Mouse (Mus musculus) heart, embryonic 14.5 days (tissue): ENCODE measurements at regions not wholly inside any gene's neighbourhood (a gene's known extent, or its start where the extent isn't known, plus 50 kb on each side); places are given as distances from the start of the nearest gene placed in this dataset.

Source experiments
- ATAC-seq: fragments of 200-750 bp; cut with Nextera tagmentation; 2 replicates; pipeline ENCODE4 v1.8.0; 2017; ENCODE audit warnings: low read depth, moderate TSS enrichment; ENCODE audit not compliant: insufficient number of reproducible peaks, insufficient read depth, low FRiP score
- H3K27ac ChIP-seq, 2 experiments: fragments of 200-500 bp in 1 of 2; fragments of 300-500 bp in 1 of 2; sonication (generic) in 1 of 2; replicated peaks in 1 of 2; 2 replicates each; pipeline ENCODE4 v1.5.1; 2012 to 2014; ENCODE audit warnings: low read depth in 2 of 2, low read length in 2 of 2, control low read depth in 1 of 2, mild to moderate bottlenecking in 1 of 2, mixed read lengths in 1 of 2; ENCODE audit not compliant: control insufficient read depth in 1 of 2, insufficient read depth in 1 of 2
- H3K27me3 ChIP-seq: fragments of 300-500 bp; sonication (generic); 2 replicates; pipeline ENCODE4 v1.6.1; 2014; ENCODE audit warnings: mild to moderate bottlenecking, low read length, control low read depth; ENCODE audit not compliant: control insufficient read depth, insufficient read depth
- H3K36me3 ChIP-seq: fragments of 300-500 bp; sonication (generic); 2 replicates; pipeline ENCODE4 v1.6.1; 2014; ENCODE audit warnings: mild to moderate bottlenecking, control low read depth, low read length, mixed read lengths; ENCODE audit not compliant: control insufficient read depth, insufficient read depth
- H3K4me1 ChIP-seq, 2 experiments: fragments of 200-500 bp in 1 of 2; fragments of 300-500 bp in 1 of 2; sonication (generic) in 1 of 2; 2 replicates each; pipeline ENCODE4 v1.6.1; 2012 to 2014; ENCODE audit warnings: low read length in 2 of 2, control low read depth in 1 of 2, mixed read lengths in 1 of 2; ENCODE audit not compliant: control insufficient read depth in 2 of 2, insufficient read depth in 2 of 2
- H3K4me2 ChIP-seq: fragments of 300-500 bp; sonication (generic); 2 replicates; pipeline ENCODE4 v1.6.1; 2014; ENCODE audit warnings: mild to moderate bottlenecking, low read length
- H3K4me3 ChIP-seq, 2 experiments: fragments of 200-500 bp in 1 of 2; fragments of 300-500 bp in 1 of 2; sonication (generic) in 1 of 2; 2 replicates each; pipeline ENCODE4 v1.5.1; 2012 to 2014; ENCODE audit warnings: low read length in 2 of 2, mild to moderate bottlenecking in 2 of 2, control low read depth in 1 of 2, low read depth in 1 of 2, moderate library complexity in 1 of 2; ENCODE audit not compliant: control insufficient read depth in 1 of 2, insufficient read depth in 1 of 2
- H3K9ac ChIP-seq: fragments of 300-500 bp; sonication (generic); 2 replicates; pipeline ENCODE4 v1.6.1; 2014; ENCODE audit warnings: mild to moderate bottlenecking, low read length
- H3K9me3 ChIP-seq: fragments of 300-500 bp; sonication (generic); 2 replicates; pipeline ENCODE4 v1.6.1; 2016; ENCODE audit warnings: low read length, control low read depth; ENCODE audit not compliant: control insufficient read depth
- WGBS: fragments of 180-500 bp; shearing (Covaris S2); extraction: QIAGEN DNeasy Blood & Tissue Kit; methylation state at CpG from one replicate; pipeline ENCODE4 v1.1.7; 2014; 5-methylcytosine and 5-hydroxymethylcytosine counted together

GRCm38 (mm10) chr10:51869409-51869808 lies 152.9 kb upstream of the Vgll2 start:
- ATAC-seq: no peak
- Histone ChIP-seq H3K9me3 (no peaks in the 10 kb centered on the region), H3K4me1 (no peaks in the 10 kb centered on the region), H3K9ac (no peak overlapping the region), H3K27ac (no peak overlapping the region), H3K4me2 (no peak overlapping the region), H3K27me3 (no peaks in the 10 kb centered on the region), H3K4me3 (no peak overlapping the region), H3K36me3 (no peaks in the 10 kb centered on the region)
- 66% methylated on average over 3 of the region's 3 CpGs for WGBS

- Histone ChIP-seq H3K4me1 (no peaks in the 10 kb centered on the region), H3K9ac (no peak overlapping the region), H3K9me3 (no peaks in the 10 kb centered on the region), H3K4me3 (no peak overlapping the region), H3K4me2 (no peak overlapping the region), H3K27ac (no peak overlapping the region), H3K27me3 (no peaks in the 10 kb centered on the region), H3K36me3 (no peaks in the 10 kb centered on the region)
- 41% methylated on average over 10 of the region's 10 CpGs for WGBS
- ATAC-seq: no peak
Measured at GRCm38 (mm10) chr10:51911066-51911691, 111.1 kb upstream of the Vgll2 start.

DNA sequence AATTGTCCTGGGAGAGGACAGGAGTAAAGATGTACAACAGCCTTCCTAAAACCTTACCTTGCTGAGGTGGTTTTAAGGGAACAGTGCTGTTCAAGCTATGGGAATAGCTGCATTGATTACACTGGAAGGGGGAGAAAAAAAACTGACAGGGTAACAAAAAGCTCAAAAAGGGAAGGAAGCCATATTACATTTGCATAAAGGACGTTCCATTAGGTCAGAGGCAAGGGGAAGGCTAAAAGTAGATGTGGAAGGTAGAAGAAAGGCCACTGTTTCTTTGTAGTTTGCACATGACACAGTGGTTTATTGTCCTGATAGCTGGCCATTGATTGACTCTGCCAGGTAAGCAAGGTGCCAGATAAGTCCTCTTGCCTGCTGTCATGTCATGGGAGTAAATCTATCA lies 110.2 kb upstream of the Vgll2 start:
- H3K4me2 ChIP-seq: no peak overlapping the region
- ATAC-seq: no peak
- no peaks in the 10 kb centered on the region for H3K9me3 ChIP-seq
- no peaks in the 10 kb centered on the region for H3K36me3 ChIP-seq
- H3K27ac ChIP-seq: no peak overlapping the region
- 48% methylated on average over 1 of the region's 1 CpGs for WGBS
- H3K4me1 ChIP-seq: no peaks in the 10 kb centered on the region
- H3K4me3 ChIP-seq: no peak overlapping the region
- no peak overlapping the region for H3K9ac ChIP-seq
- no peaks in the 10 kb centered on the region for H3K27me3 ChIP-seq

- H3K9me3 ChIP-seq: no peaks in the 10 kb centered on the region
- H3K27me3 ChIP-seq: no peaks in the 10 kb centered on the region
- H3K4me1 ChIP-seq: peaks cover 2 to 9% of the 10 kb centered on the region in 2 experiments; a peak in 3 of 4 replicates
- H3K36me3 ChIP-seq: no peaks in the 10 kb centered on the region
- ATAC-seq: no peak
- no peak overlapping the region for H3K9ac ChIP-seq
- H3K4me2 ChIP-seq: no peak overlapping the region
- H3K4me3 ChIP-seq: no peak overlapping the region
- no peak overlapping the region for H3K27ac ChIP-seq
- 82% methylated on average over 2 of the region's 2 CpGs for WGBS
Measured at GRCm38 (mm10) chr10:51926644-51927043, 95.7 kb upstream of the Vgll2 start.

DNA sequence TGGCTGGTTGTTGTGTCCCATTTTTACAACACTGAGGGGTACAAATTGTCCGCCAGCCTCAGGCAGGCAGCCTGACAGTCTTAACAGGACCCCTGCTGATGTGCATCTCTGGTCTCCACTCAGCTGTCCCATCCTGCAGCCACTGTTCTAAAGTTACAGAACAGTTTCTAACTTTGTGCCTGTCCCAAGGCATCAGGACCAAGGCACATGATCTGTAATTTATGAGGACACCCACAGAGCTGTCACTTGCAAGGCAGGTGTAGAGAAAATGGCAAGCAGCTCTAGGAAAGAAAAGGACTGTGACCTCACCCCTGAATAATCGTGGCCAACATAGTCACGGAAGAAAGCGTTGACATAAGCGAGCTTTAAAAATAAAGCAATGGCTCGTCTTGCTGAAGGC lies 93.0 kb upstream of the Vgll2 start:
- ATAC-seq: no peak
- Histone ChIP-seq H3K9ac (no peak overlapping the region), H3K4me3 (no peak overlapping the region), H3K9me3 (no peaks in the 10 kb centered on the region), H3K4me1 (peaks cover 2 to 9% of the 10 kb centered on the region in 2 experiments; a peak in 3 of 4 replicates), H3K36me3 (no peaks in the 10 kb centered on the region), H3K27ac (no peak overlapping the region), H3K27me3 (no peaks in the 10 kb centered on the region), H3K4me2 (no peak overlapping the region)
- WGBS: 55% methylated on average over 6 of the region's 6 CpGs

GRCm38 (mm10) chr10:51930266-51930665 lies 92.0 kb upstream of the Vgll2 start:
- Histone ChIP-seq H3K4me1 (peaks cover 2 to 9% of the 10 kb centered on the region in 2 experiments; a peak in 3 of 4 replicates), H3K4me3 (no peak overlapping the region), H3K36me3 (no peaks in the 10 kb centered on the region), H3K27ac (no peak overlapping the region), H3K27me3 (no peaks in the 10 kb centered on the region), H3K9ac (no peak overlapping the region), H3K4me2 (no peak overlapping the region), H3K9me3 (no peaks in the 10 kb centered on the region)
- 39% methylated on average over 2 of the region's 2 CpGs for WGBS
- ATAC-seq: no peak

GRCm38 (mm10) chr10:51930696-51931095 lies 91.6 kb upstream of the Vgll2 start:
- H3K27me3 ChIP-seq: no peaks in the 10 kb centered on the region
- H3K9ac ChIP-seq: no peak overlapping the region
- H3K36me3 ChIP-seq: no peaks in the 10 kb centered on the region
- H3K9me3 ChIP-seq: no peaks in the 10 kb centered on the region
- H3K4me3 ChIP-seq: no peak overlapping the region
- peaks cover 2 to 9% of the 10 kb centered on the region in 2 experiments; a peak in 3 of 4 replicates for H3K4me1 ChIP-seq
- H3K27ac ChIP-seq: no peak overlapping the region
- whole genome bisulfite sequencing: 59% methylated on average over 1 of the region's 1 CpGs
- H3K4me2 ChIP-seq: no peak overlapping the region
- no peak for ATAC-seq

- Histone ChIP-seq H3K27ac (no peak overlapping the region), H3K4me2 (no peak overlapping the region), H3K4me1 (peaks cover 0 to 4% of the 10 kb centered on the region in 2 experiments; a peak in 2 of 4 replicates), H3K9me3 (no peaks in the 10 kb centered on the region), H3K36me3 (no peaks in the 10 kb centered on the region), H3K9ac (no peak overlapping the region), H3K27me3 (no peaks in the 10 kb centered on the region), H3K4me3 (no peak overlapping the region)
- no peak for ATAC-seq
- 73% methylated on average over 3 of the region's 3 CpGs for WGBS
Measured at GRCm38 (mm10) chr10:51935482-51935881, 86.8 kb upstream of the Vgll2 start.
